Mouse (Mus musculus) testis, adult 2 months (tissue): ENCODE results near the gene Bcat1.

Experiments used
- CTCF ChIP-seq: fragments of 200-500 bp; IDR thresholded peaks from 2 replicates; pipeline ENCODE4 v1.5.1; 2012; ENCODE audit warnings: low read depth, mild to moderate bottlenecking, inconsistent platforms, low read length, moderate library complexity; ENCODE audit not compliant: control insufficient read depth, insufficient read depth, insufficient replicate concordance
- POLR2A ChIP-seq: fragments of 200-500 bp; IDR thresholded peaks from 2 replicates; pipeline ENCODE4 v1.6.1; 2012; ENCODE audit warnings: low read depth, mild to moderate bottlenecking, inconsistent platforms, low read length, moderate library complexity; ENCODE audit not compliant: control insufficient read depth

DNA sequence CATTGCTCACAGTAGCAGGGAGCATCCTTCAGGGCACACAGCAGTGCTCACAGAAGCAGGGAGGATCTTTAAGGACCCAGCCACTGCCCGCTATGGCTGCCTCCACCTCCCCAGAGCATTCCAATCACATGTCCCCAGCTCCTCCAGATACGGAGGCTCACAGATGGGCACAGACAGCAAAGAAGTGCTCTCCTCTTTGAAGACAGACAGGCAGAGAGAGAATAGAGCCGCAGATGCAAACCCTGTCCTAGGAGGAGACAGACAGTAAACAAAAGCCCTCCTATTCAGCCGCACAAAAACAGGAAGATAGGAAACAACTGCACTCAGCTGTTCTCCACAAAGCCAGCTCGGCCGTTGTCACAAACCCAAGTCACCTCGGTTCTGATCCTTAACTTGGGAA lies 35.3 kb downstream of the Bcat1 start:
- TF ChIP-seq CTCF (no peak), POLR2A (no peak)
